Mouse (Mus musculus) hindlimb bud, embryonic 11.5 days (tissue): ENCODE measurements around the gene Gm11437.
A peak's percentile ranks its signal among the peaks of the same experiment; 100 is the strongest.

ENCODE experiments used
- DNase-seq: peaks from one replicate; pipeline ENCODE4 v3.0.0-alpha.2; 2012; ENCODE audit warnings: low read depth, low spot score; ENCODE audit errors: extremely low spot score

The Gm11437 gene

GRCm38 (mm10) chr11:84145201-84145798 lies 22.0 kb downstream of the Gm11437 start:
- DNase-seq = no peak

DNA sequence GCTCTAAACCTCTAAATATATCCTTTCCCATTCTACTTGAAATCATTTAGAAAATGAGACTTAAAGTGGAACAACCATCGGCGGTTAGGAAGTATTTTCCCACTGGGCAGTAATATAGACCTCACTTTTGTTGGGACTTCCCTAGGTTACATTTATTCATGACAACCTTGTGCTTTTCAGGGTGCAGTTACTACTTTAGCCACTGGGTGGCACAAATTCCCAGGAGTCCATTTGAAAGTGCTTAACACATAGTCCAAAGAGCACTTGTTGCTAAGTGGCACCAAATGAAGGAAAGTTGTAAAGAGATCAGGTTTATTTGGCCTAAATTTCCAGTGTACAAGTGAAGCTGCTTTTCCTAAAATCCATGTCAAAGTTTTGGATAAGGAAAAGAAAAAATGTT lies 25.5 kb downstream of the Gm11437 start:
- peak; percentile 33 for DNase-seq

DNA sequence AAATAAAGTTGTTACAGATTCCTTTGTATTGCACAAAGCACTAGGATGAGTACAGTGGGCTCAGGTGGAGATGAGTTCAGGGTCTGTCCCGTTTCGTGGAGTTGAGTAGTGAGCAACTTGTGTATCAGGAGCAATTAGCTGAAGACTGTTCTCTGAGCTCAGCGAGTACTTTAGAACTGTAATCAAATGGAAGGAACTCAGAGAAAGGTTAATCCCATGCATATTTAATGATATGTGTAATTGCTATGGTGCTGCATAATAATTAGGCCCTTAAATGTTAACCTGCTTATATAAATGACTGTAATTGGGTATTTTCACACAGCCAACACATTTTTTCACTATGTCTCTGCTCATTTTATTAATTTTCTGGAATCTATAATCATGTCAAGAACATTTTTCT lies 30.8 kb downstream of the Gm11437 start:
- no peak for DNase-seq

GRCm38 (mm10) chr11:84134331-84134860 lies 32.9 kb downstream of the Gm11437 start:
- DNase-seq = no peak

DNA sequence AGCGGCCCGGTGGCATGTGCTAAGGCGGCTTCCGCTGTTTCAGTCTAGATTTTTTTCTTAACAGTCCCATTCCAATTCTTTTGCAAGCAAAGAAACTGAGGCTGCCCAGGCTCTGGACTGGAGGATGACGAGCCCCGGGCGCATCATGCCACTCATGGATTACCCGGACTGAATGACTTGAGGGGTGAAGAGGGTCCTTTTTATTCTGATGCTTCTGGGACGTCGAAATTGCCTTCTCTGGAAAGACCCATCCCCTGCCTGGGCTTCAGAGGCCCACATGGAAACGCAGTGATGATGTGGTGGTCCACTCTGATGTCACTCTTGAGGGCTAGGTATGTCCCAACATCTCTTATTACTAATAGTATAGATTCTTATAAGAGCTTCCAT lies 37.5 kb downstream of the Gm11437 start:
- no peak for DNase-seq

DNA sequence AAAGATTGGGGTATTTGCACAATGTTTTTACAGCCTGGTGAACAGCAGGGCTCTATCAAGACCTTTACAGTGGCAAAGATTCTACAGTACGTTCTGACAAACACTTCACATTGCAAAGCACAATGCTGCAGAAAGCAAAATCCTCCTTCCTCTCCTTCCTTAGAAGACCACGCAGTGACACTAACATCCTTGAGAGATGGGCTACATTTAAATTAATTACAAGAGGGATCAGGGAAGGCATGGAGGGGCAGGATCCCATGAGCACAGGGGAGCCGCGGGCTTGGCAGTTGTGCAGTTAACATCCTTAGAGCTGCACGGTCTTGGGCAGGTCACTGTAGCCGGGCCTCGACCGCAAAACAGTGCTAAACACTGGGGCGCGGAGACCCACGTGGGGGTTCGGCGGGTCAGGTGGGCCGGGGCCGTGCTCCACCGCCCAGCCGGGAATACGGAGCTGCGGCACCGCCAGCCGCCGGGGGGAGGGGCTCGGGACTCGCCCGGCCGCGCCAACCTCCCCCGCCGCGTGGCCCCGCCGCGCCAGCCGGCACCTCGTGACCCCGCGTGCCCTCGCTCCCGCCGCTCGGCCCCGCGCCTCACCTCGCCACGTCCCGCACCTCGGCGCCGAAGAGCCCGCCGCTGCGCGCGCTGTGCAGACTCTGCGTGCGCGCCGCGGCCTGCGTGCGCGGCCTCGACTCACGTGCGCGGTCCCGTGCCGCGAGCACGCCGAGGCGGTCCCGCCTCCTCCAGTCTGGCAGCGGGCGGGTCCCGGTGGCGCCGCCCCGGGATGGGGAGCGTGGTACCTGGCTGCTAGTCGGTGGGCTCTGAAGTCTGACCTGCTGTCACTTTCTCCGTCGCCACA lies 38.1 kb downstream of the Gm11437 start, which contains the start of the genes Tada2a and Acaca:
Gene Tada2a, minus strand, starts transcription at position 658 of the 856 bp plus-strand sequence.
Gene Acaca, plus strand, starts transcription at position 730 of the 856 bp plus-strand sequence.
- no peak for DNase-seq

GRCm38 (mm10) chr11:84127977-84128376 lies 39.3 kb downstream of the Gm11437 start:
- no peak for DNase-seq

DNA sequence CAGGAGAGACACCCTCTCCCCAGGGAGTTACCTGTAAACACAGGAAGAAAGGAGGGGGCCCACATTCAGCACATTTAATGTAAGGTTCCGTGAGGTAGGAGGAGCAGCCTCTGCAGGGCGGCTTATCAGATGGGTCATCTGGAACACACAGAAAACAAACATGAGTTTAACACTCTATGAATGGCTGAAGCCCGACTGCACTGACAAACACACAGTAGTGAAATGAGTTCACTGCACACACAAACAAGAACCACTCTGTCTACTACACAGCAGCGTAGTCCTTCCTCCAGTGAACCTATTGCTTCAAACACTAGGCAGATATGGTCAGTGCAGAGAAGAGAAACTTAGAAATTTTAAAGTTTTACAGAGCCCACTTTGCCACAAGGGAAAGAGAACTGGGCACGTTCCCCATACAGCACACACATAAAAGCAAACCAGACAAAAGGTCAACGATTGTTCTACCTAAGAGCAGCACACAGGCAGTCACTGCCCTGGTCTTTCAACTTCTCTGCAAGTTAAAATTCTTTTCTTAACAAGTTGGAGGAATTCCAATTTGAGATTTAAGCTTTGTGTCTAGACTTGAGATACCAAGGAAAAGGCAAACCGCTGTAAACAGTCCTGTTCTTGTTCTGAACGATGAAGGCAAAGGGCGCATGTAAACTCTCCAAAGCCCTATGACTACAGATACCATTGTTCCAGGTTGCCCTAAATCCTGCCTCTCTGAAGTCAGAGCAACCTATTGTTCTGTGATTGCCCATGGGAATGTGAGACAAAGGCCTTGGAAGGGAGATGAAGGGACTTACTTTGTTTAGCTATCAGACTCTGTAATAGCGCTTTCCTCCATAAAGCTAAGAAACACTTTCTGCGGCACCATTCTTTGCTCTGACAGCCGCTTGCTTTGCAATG lies 46.0 kb downstream of the Gm11437 start:
- no peak for DNase-seq

- DNase-seq = no peak
Measured at GRCm38 (mm10) chr11:84117431-84117830, 49.8 kb downstream of the Gm11437 start.

DNA sequence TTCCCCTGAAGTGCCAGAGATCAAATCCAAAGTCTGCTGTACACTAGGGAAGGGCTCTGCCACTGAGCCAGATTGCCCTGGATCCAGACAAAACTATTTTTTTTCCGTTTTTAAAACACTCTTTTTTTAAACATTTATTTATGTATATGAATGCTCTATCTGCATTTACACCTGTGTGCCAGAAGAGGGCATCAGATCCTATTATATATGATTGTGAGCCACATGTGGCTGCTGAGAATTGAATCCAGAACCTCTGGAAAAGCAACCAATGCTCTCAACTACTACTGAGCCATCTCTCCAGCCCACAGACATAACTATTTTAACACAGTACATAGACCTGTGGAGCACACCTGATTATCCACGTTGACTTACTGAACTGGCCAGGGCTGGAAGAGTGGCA lies 51.1 kb downstream of the Gm11437 start:
- DNase-seq = no peak

- no peak for DNase-seq
Measured at GRCm38 (mm10) chr11:84115646-84116045, 51.6 kb downstream of the Gm11437 start.

DNA sequence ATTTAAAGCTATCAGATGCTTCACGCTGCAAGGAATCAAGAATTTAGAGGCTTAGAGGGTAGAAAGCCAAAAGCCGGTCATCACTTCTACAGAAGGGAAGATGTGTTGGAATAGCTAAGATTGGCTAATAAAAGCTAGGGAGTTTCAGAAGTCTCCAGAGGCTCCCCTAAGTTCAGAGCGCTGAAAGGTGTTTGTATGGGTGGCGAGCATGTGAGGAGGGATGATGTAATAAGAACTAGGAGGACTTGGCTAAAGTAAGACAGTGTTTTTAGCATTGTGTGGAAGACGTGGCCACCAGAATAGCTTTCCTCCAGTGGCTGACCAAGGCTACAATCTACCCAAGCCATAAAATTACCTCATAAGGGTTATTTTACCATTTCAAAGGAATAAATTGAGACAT lies 53.7 kb downstream of the Gm11437 start:
- DNase-seq = no peak

DNA sequence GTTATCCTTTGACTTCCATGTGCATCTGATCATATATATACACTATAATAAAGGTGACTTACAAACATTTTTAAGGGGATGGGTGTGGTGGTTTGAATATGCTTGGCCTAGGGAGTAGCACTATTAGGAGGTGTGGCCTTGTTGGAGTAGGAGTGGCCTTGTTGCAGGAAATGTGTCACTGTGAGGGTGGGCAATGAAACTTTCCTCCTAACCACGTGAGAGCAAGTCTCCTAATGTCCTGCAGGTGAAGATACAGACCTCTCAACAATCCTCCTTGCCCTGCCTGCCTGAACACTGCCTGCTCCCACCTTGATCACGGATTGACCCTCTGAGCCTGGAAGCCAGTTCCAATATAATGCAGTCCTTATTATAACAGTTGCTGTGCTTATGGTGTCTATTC lies 60.1 kb downstream of the Gm11437 start:
- no peak for DNase-seq

- DNase-seq = no peak
Measured at GRCm38 (mm10) chr11:84104036-84104435, 63.2 kb downstream of the Gm11437 start.

DNA sequence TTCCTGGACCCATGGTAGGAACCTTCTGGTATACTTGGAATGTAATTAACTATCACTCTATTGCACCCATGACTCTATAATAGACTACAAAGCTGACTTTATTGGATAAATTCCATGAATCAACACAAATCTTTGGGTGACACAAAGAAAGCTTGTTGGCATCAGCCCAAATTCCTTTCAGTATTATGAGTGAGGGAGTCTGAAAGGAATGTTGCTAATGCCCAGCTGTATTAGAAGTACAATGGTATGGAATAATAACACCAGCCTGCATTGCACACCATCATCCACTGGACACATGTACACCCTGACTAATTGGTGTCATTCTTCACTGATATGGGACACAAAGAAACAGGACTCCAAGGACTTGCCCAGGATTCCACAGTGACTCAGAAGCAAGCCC lies 66.1 kb downstream of the Gm11437 start:
- no peak for DNase-seq
